Mouse (Mus musculus) hindlimb bud, embryonic 11.5 days (tissue): ENCODE measurements around the gene Ntng2.

ENCODE experiments used
- DNase-seq: peaks from one replicate; pipeline ENCODE4 v3.0.0-alpha.2; 2012; ENCODE audit warnings: low read depth, low spot score; ENCODE audit errors: extremely low spot score

The Ntng2 gene

DNA sequence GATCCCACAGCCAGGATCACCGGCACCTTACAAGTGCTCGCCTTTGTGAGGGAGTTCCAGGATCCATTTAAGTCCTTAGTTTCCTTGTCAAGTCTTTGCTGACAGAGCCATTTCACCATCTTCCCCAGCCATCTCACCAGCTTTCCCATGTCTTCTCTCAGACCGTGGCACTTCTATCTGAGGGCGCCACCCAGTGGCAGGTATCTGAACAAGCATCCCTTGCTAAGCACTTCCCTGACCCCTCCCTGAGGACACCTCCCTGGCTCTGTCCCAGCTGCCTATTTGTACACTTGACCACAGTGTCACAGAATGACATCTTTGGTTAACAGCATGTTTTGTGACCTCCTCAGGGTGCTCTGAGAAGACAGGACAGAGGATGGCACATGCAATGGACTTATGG, 15.2 kb downstream of the Ntng2 start:
- no peak for DNase-seq

DNA sequence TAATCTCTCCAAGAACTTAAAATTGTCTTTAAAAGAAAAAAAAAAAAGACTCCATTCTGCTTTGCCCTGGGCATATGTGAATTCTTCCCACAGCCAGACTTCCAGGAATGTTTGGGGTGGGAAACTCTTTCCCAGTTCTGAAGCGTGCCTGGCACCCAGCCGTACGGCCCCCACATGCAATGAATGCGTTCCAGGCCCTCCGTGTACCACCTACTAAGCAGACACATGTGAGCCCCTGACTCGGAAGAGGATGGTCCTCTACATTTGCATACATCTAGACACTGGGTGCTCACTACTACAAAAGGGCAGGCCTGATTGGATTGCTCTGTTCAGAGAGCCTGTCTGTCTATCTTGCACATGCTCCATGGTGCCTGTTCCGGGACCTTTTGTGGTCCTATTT, 17.0 kb downstream of the Ntng2 start:
- no peak for DNase-seq

DNA sequence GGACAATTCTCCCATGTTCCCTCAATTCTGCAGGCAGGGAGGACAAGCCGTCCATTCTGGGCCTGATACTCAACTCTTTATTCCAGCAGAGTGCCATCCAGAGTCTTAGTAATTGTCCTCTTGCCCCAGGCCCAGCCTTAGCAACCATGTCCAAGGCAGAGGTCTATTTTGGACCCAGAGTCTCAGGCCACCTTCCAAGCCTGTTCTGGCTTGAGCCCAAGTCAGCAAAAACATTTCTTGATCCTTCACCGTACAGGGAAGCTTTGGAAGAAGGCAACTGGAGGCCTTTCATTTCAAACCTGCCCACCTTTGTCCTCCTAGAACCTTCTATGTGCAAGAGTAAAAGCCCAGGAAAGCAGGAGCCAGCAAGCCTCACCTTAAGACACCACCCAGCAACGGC, 17.8 kb downstream of the Ntng2 start:
- DNase-seq, result no peak

- no peak for DNase-seq
Observed at GRCm38 (mm10) chr2:29234002-29234401, 18.8 kb downstream of the Ntng2 start.

DNA sequence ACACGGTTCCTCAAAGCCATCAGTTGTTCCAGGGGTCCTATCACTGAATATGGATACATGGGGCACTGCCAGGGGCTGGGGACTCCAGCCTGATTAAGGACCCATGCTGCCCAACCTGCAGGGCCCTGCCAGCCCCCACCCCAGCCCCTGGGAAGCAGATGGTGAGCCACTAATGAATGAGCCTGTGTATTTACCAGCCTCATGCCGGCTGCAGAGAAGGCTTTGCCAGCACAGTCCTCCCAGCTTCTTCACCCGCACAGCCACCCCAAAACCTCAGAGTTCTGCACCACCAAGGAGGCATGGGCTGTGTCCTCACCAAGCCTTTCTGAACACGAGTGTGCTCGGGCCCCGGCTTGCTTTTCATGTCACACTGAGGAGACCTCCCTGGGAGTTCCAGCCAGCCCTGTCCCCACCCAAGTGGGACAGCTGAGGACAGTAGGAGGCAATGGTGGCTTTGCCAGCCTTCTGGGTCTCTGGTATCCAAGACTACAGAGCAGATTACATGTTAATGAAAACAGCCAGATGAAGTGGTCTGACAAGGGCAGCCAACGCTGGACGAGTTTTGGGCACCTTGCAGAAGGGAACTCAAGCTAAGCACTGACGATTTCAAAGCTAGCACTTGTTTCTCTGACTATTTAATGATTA, 22.5 kb downstream of the Ntng2 start:
- no peak for DNase-seq

DNA sequence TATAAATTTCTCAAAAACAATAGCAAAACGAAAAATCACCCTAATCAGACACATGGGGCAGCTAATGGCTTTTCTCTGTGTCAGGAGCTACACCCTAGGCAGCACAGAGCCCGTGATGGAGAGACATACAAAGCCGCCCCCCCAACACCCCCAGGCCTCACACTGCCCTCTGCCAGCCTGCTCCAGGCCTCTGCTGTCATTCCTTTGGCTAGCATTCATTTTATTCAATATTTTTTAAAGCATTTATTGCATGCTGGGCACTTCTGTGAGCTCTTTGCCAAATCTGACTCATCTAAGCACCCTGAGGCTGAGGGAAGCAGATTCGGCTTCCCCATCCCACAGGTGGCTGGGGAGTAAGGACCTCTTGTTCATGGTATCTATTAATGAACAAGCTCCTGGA, 26.1 kb downstream of the Ntng2 start:
- DNase-seq, result no peak

GRCm38 (mm10) chr2:29223591-29224262, 29.1 kb downstream of the Ntng2 start:
- no peak for DNase-seq

GRCm38 (mm10) chr2:29222302-29222701, 30.5 kb downstream of the Ntng2 start:
- no peak for DNase-seq

DNA sequence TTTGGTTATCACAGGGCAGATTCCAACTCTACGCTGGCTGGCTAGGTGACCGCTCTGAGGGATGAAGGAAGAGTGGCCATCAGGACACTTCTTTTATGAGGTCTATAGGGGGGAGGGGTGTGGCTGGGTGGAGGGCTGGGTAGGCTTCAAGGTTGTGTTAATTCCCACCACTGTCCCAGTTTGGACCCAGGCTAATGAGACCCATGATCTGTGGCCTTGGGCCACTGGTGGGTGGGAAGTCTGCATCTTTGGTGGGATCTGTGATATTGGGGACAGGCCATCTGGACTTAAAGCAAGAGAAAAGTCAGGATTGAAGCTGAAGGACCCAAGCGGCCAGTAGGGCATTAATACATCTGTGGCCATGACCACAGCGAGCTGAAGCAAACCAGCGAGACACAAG, 34.0 kb downstream of the Ntng2 start:
- no peak for DNase-seq

GRCm38 (mm10) chr2:29217897-29218296, 34.9 kb downstream of the Ntng2 start:
- DNase-seq, result no peak

DNA sequence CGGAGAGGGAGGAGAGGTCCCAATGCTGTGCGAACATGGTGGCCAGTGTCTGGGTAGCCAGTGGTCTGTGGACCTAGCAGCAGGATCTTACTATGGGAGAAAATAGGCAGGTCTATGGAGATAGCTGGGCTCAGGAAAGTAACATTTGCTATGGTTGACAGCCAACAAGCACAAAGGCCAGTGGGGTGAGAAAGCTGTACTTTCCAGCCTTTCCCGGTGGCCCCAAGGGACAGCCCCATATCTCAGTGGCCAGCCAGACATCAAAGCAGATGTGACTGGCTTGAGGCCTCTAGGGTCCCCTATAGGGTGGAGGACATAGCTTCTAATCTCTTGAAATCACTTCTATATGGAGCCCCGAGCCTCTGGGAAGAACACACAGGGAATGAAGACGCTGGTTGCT, 35.8 kb downstream of the Ntng2 start:
- no peak for DNase-seq

DNA sequence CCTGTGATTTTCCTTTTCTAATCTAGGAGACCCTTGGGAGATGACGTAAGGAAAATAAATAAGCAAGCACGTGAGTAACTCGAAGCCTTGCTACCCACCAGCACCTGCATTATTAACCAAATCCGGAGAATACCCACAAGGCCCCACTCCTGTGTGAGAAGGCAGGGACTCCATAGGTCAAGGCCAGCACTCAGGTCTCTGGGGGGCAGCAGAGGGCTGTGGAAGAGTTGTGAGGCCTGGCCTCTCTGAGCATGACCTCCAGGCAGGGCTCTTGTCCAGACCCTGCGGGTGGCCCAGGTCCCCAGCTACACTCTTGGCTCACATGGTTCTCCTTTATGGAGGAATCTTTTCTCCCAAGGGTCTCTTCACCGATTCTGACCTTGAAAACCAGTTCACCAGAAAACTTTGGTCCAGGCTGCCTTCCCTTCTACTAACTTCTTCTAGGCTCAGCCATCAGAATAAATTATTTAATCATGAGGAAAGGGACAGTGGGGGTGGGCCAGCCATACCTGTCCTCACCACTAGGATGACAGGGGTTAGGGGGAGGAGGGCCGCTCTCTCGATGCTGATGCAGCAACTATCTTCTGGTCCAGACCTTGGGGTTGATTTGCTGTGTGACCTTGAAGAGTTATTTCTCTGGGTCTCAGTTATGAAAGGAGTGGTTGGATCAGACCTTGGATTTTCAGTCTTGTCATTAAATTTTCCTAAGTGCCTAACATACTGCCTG, 36.4 kb downstream of the Ntng2 start:
- no peak for DNase-seq

- no peak for DNase-seq
Observed at GRCm38 (mm10) chr2:29206156-29206555, 46.6 kb downstream of the Ntng2 start.

DNA sequence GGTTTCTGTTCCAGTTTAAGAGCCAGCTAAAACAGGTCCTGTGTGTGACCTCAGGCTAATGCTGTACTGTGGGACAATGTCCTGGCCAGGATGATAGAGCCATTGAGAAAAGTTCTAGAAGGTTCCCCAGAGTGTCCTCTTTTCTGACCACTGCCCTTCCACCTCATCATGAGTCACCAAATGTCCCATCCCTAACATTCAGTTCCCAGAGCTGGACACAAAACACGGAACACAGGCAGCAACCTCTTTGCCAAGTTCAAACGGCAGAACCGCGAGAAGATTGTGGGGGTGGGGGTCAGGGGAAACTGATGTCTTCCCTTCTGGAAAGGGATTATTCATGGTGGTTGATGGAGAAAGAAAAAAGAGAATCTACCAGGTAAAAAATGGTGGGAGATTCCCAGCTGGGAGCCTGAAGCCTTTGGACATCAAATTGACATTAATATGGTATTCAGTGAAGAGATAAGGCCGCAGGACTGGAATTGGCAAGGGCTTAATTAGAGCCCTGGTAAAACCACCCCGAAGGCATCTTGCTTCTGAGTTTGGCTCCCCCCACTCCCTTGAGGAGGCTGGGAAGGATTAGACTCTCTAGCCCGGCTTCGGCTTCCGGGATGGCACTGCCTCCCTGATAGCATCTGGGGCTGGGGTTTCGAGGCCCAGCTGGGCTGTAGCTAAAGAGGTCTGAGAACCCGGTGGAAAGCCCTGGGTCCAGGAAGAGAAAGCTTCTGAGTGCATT, 51.4 kb downstream of the Ntng2 start:
- no peak for DNase-seq

DNA sequence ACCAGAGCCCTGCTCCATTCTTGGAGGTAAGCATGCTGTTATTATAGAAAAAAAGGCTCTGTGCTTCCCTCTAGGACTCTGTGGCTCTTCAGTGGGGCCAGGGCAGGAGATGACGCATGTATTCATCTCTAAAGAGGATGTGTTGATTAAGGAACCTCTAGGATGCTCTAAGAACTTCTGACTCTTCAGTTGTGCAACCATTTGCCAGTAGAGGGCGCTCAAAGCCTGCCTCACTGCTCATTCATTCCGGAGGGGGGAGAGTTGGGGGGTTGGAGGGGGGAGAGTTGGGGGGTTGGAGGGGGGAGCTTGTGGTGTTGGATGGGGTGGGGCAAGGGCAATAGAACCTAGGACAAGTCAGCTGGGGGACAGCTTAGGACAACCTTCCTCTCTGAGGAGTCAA, 52.9 kb downstream of the Ntng2 start:
- no peak for DNase-seq

DNA sequence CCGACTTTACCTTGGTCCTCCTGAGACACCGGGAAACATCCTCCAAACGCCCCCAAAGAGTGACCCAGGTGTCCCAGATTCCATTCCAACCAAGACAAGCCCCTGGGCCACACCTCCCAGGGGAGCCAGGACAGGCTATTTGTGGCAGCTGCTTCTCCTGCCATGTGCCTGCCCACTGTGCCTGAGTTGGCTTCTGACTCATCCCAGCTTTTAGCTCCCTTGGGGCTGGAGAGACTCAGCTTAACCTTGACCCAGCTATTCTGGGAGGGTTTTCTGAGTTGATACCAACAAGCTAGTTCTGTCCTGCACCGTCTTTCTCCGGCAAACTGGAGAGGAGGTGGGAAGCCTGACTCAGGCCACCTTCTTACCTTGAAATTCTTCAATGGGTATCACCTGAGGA, 54.4 kb downstream of the Ntng2 start:
- DNase-seq, result no peak

DNA sequence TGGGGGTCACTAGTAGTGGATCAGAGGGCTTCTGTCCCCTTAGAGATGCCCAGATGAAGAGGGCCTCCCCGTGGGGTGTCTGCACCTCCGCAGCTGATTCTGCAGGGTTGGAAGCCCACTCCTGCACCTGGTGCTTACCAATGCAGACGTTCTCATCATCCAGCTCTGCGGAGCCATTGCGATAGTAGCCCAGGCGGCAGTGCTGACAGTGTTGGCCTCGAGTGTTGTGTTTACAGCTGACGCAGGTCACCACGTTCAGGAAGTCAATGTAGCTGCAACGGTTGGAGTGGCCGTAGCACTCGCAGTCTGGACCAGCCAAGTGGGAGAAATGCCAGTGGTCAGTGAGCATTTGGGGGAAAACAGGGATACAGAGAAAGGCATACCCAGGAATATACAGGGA, 56.0 kb downstream of the Ntng2 start:
- no peak for DNase-seq

- DNase-seq, result no peak
Observed at GRCm38 (mm10) chr2:29194547-29195463, 58.0 kb downstream of the Ntng2 start.

GRCm38 (mm10) chr2:29193819-29194546, 58.8 kb downstream of the Ntng2 start:
- DNase-seq, result no peak
